Mouse (Mus musculus) lung, embryonic 16.5 days (tissue): ENCODE results near the gene Rab38. TPM values are rescaled to one million over a fixed set of nuclear protein-coding genes. Genes with fewer than 3 reads are reported as not detected.

ENCODE experiments used
- ATAC-seq: fragments of 200-750 bp; cut with Nextera tagmentation; 2 replicates; pipeline ENCODE4 v1.8.0; 2017; ENCODE audit warnings: low read depth, mild to moderate bottlenecking, moderate library complexity
- H3K27ac ChIP-seq: fragments of 300-500 bp; sonication (generic); 2 replicates; pipeline ENCODE4 v1.5.1; 2014; ENCODE audit warnings: mild to moderate bottlenecking, control low read depth, low read length
- H3K27me3 ChIP-seq: fragments of 300-500 bp; sonication (generic); 2 replicates; pipeline ENCODE4 v1.6.1; 2014; ENCODE audit warnings: low read depth, low read length, mixed read lengths; ENCODE audit not compliant: control insufficient read depth, insufficient read depth
- H3K36me3 ChIP-seq: fragments of 300-500 bp; sonication (generic); 2 replicates; pipeline ENCODE4 v1.6.1; 2014; ENCODE audit warnings: low read length; ENCODE audit not compliant: control insufficient read depth, insufficient read depth
- H3K4me1 ChIP-seq: fragments of 300-500 bp; sonication (generic); replicated peaks from 2 replicates; pipeline ENCODE4 v1.6.1; 2014; ENCODE audit warnings: low read length, mixed read lengths; ENCODE audit not compliant: control insufficient read depth, insufficient read depth
- H3K4me2 ChIP-seq: fragments of 300-500 bp; sonication (generic); 2 replicates; pipeline ENCODE4 v1.6.1; 2014; ENCODE audit warnings: low read depth, low read length, control low read depth
- H3K4me3 ChIP-seq: fragments of 300-500 bp; sonication (generic); 2 replicates; pipeline ENCODE4 v1.5.1; 2014; ENCODE audit warnings: mild to moderate bottlenecking, low read length, control low read depth
- H3K9ac ChIP-seq: fragments of 300-500 bp; sonication (generic); 2 replicates; pipeline ENCODE4 v1.6.1; 2014; ENCODE audit warnings: low read length, control low read depth
- H3K9me3 ChIP-seq: fragments of 300-500 bp; sonication (generic); 2 replicates; pipeline ENCODE4 v1.6.1; 2016; ENCODE audit warnings: low read length; ENCODE audit not compliant: control insufficient read depth
- WGBS: fragments of 180-500 bp; shearing (Covaris S2); extraction: QIAGEN DNeasy Blood & Tissue Kit; methylation state at CpG from one replicate; pipeline ENCODE4 v1.1.7; 2014; 5-methylcytosine and 5-hydroxymethylcytosine counted together
- polyA plus RNA-seq: library from polyadenylated mRNA; unstranded; fragments of >200 nt; fragmentation: Nextera tagmentation; extraction: Ambion mirVana; gene quantifications from 2 replicates; pipeline ENCODE4 v1.2.1, GENCODE M21; 2015

Gene Rab38
- 27.7 and 28.2 TPM in 2 replicates for polyA plus RNA-seq

DNA sequence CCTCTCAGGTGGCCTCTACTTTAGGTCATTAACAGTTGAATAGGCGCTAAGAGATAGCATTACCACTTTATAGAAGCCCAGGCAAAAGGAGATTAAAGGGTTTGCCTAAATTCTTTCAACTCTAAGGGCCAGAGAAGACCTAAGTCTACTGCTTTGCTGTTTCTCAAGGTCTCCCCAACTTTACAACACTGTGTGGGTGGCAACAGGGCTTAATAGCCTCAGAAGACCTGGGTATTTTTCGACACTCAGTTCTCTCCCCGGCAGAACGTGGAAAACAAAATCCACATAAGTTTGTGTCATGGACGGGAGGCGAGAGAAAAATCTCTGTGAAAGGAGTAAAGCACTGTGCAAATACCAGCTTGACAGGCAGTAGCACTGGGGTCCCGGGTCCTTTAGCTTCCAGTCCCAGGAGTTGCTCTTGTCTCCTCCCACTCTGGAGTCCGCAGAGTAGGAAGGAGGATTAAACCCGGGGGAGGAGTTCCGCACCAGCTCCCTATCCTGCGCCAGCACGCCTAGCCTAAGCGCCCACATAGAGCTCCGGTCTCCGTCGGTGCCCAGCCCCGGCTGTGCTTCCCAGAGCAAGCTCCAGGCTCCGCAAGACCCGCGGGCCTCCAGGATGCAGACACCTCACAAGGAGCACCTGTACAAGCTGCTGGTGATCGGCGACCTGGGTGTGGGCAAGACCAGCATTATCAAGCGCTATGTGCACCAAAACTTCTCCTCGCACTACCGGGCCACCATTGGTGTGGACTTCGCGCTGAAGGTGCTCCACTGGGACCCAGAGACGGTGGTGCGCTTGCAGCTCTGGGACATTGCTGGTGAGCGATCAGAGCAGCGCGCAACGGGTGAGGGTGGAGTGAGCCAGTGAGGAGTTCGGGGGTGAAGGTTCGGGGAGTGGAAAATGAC, at the start of gene Rab38:
Gene Rab38, plus strand, starts transcription at position 488 of the 906 bp plus-strand sequence.
- Histone ChIP-seq H3K27ac (peak within 1 kb of the TSS; percentile 83), H3K27me3 (no peaks in the 10 kb centered on the region), H3K4me3 (peak within 1 kb of the TSS; percentile 73), H3K9me3 (no peaks in the 10 kb centered on the region), H3K4me1 (peaks cover 4% of the 10 kb centered on the region; the same call in 1 of the 2 replicates), H3K9ac (peak within 1 kb of the TSS; percentile 81), H3K4me2 (peak within 1 kb of the TSS; percentile 93), H3K36me3 (no peaks in the 10 kb centered on the region)
- WGBS = 2% methylated on average over 35 of the region's 35 CpGs
- ATAC-seq = peak; percentile 99

DNA sequence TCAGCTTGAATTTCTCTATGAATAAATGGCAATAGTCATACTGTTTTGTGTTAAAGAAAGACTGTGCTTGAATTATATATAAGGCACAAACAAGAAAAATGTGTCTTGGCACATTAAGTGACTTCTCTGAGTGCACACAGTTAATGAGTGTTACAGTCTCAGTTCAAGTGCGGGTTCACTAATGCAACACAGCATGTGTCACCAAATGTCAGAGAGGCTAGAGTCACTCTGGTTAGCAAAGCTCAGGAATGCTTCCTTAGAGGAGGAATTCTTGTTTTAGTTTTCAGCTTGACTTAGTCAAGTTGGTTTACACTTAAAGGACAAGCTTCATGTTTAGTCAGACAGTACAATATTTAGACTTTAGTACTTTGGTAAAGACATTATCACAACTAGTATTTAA, 35.5 kb upstream of the Rab38 start:
- H3K9me3 ChIP-seq = no peaks in the 10 kb centered on the region
- no peak overlapping the region for H3K4me3 ChIP-seq
- H3K27me3 ChIP-seq = no peaks in the 10 kb centered on the region
- no peaks in the 10 kb centered on the region for H3K4me1 ChIP-seq
- H3K9ac ChIP-seq = no peak overlapping the region
- 60% methylated on average over 1 of the region's 1 CpGs for WGBS
- H3K36me3 ChIP-seq = no peaks in the 10 kb centered on the region
- no peak for ATAC-seq
- H3K4me2 ChIP-seq = no peak overlapping the region
- H3K27ac ChIP-seq = no peak overlapping the region

DNA sequence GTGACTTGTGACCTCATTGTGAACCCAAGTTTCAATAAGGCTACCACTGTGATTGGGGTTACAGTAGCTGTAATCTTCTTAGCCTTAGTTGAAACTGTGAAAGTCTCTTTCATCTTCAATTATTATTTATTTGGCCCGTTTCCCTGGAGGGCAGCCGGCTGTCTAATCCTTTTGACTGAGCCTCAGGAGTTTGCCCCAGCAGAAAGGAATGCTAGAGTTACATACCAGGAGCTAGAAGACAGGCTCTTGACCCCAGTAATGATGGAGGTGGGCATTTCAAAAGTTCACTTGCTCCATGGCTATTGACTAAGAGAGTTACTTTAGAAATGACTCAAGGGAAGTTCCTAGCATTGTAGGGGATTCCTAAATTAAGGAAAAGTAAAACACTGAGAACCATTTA, 34.3 kb upstream of the Rab38 start:
- Histone ChIP-seq H3K4me3 (no peak overlapping the region), H3K4me1 (no peaks in the 10 kb centered on the region), H3K27me3 (no peaks in the 10 kb centered on the region), H3K9me3 (no peaks in the 10 kb centered on the region), H3K4me2 (no peak overlapping the region), H3K36me3 (no peaks in the 10 kb centered on the region), H3K9ac (no peak overlapping the region), H3K27ac (no peak overlapping the region)
- 12% methylated on average over 2 of the region's 2 CpGs for WGBS
- no peak for ATAC-seq

GRCm38 (mm10) chr7:88405311-88405710, 24.8 kb upstream of the Rab38 start:
- no peak overlapping the region for H3K9ac ChIP-seq
- H3K4me1 ChIP-seq = no peaks in the 10 kb centered on the region
- no peak for ATAC-seq
- H3K4me3 ChIP-seq = no peak overlapping the region
- no peak overlapping the region for H3K27ac ChIP-seq
- no peaks in the 10 kb centered on the region for H3K27me3 ChIP-seq
- 98% methylated on average over 1 of the region's 1 CpGs for WGBS
- no peaks in the 10 kb centered on the region for H3K36me3 ChIP-seq
- H3K4me2 ChIP-seq = no peak overlapping the region
- no peaks in the 10 kb centered on the region for H3K9me3 ChIP-seq

GRCm38 (mm10) chr7:88406466-88406865, 23.6 kb upstream of the Rab38 start:
- H3K27ac ChIP-seq = no peak overlapping the region
- H3K9me3 ChIP-seq = no peaks in the 10 kb centered on the region
- no peaks in the 10 kb centered on the region for H3K4me1 ChIP-seq
- no peak overlapping the region for H3K4me2 ChIP-seq
- WGBS = 76% methylated on average over 2 of the region's 2 CpGs
- no peaks in the 10 kb centered on the region for H3K36me3 ChIP-seq
- H3K4me3 ChIP-seq = no peak overlapping the region
- no peak for ATAC-seq
- H3K9ac ChIP-seq = no peak overlapping the region
- H3K27me3 ChIP-seq = no peaks in the 10 kb centered on the region

GRCm38 (mm10) chr7:88421821-88422220, 8.3 kb upstream of the Rab38 start:
- H3K9me3 ChIP-seq = no peaks in the 10 kb centered on the region
- no peak overlapping the region for H3K27ac ChIP-seq
- no peak for ATAC-seq
- H3K4me2 ChIP-seq = no peak overlapping the region
- no peaks in the 10 kb centered on the region for H3K4me1 ChIP-seq
- H3K4me3 ChIP-seq = no peak overlapping the region
- H3K9ac ChIP-seq = no peak overlapping the region
- H3K36me3 ChIP-seq = no peaks in the 10 kb centered on the region
- no peaks in the 10 kb centered on the region for H3K27me3 ChIP-seq

DNA sequence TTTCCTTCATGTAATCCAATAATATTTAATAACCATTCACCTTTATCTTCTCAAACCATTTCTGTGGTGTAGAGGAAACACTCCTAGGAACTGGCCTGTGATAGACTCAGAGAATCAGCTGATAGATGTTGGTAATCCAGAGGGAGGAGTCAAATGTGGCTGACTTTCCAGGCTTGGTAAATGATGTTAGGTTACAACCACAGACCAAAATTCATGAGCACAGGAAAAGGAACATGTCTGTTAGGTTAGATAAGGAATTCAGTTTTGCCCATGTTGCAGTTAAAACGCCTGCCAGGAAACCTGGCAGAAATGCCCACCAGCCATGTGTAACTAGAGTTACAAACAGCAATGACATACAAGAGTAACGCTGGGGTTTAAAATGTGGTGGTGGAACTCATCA, 6.2 kb upstream of the Rab38 start:
- 61% methylated on average over 2 of the region's 2 CpGs for WGBS

GRCm38 (mm10) chr7:88425744-88426143, 4.3 kb upstream of the Rab38 start:
- no peaks in the 10 kb centered on the region; the same call in 1 of the 2 replicates for H3K4me1 ChIP-seq
- peak; percentile 49; the same call in 1 of the 2 replicates for ATAC-seq
- no peak overlapping the region for H3K4me3 ChIP-seq
- no peaks in the 10 kb centered on the region for H3K36me3 ChIP-seq
- 46% methylated on average over 3 of the region's 3 CpGs for WGBS
- no peak overlapping the region for H3K4me2 ChIP-seq
- H3K27me3 ChIP-seq = no peaks in the 10 kb centered on the region
- H3K9me3 ChIP-seq = no peaks in the 10 kb centered on the region
- H3K9ac ChIP-seq = no peak overlapping the region
- H3K27ac ChIP-seq = peak overlapping the region; percentile 21; the same call in 1 of the 2 replicates

More for the DNA sequence above, 6.2 kb upstream of the Rab38 start:
- Histone ChIP-seq H3K9me3 (no peaks in the 10 kb centered on the region), H3K4me1 (no peaks in the 10 kb centered on the region), H3K27me3 (no peaks in the 10 kb centered on the region), H3K4me3 (no peak overlapping the region), H3K36me3 (no peaks in the 10 kb centered on the region), H3K9ac (no peak overlapping the region), H3K4me2 (no peak overlapping the region), H3K27ac (no peak overlapping the region)
- no peak for ATAC-seq

DNA sequence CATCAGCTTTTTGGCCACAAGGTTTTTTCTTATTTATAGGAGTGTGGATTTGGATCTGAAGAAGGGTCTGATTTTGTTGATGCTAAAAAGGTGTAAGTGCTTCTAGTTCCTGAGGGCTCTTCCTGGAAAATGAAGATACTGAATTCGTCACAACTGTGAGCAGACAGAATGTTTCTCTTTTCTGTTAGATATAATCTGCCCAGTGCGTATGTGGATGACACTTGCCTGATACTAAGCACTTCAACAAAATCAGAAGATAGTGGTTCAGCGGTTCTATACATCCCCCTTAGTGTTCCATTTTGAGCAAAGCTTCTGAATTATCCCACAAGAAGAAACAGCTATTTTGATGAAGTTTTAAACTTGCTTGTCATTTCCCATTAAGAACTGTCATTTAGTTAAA, 2.6 kb upstream of the Rab38 start:
- Histone ChIP-seq H3K4me1 (peaks cover 4% of the 10 kb centered on the region; the same call in 1 of the 2 replicates), H3K36me3 (no peaks in the 10 kb centered on the region), H3K9ac (no peak overlapping the region), H3K4me3 (no peak overlapping the region), H3K27me3 (no peaks in the 10 kb centered on the region), H3K27ac (no peak overlapping the region), H3K4me2 (no peak overlapping the region), H3K9me3 (no peaks in the 10 kb centered on the region)
- ATAC-seq = no peak
- WGBS = 76% methylated on average over 3 of the region's 3 CpGs
